Mouse (Mus musculus) cortical plate, adult 2 months (tissue): ENCODE measurements around the gene Abca8b.

ENCODE experiments used
- CTCF ChIP-seq: fragments of 200-500 bp; IDR thresholded peaks from 2 replicates; pipeline ENCODE4 v1.5.1; 2011; ENCODE audit warnings: mild to moderate bottlenecking, control low read depth, low read length; ENCODE audit not compliant: insufficient read depth; ENCODE audit errors: extremely low read depth
- POLR2A ChIP-seq: fragments of 200-500 bp; IDR thresholded peaks from 2 replicates; pipeline ENCODE4 v1.6.1; 2011; ENCODE audit warnings: mild to moderate bottlenecking, low read length, control low read depth; ENCODE audit not compliant: insufficient read depth; ENCODE audit errors: extremely low read depth

GRCm38 (mm10) chr11:109922236-109922635, 73.4 kb downstream of the Abca8b start:
- no peak for TF ChIP-seq POLR2A
- TF ChIP-seq CTCF: no peak
